Mouse (Mus musculus) heart, adult 2 months (tissue): ENCODE data around the gene Gm17268. TPM values are rescaled to one million over a fixed set of nuclear protein-coding genes. Genes with fewer than 3 reads are reported as not detected.

Experiments used
- DNase-seq, 2 experiments: peaks; one replicate each; pipeline ENCODE4 v3.0.0; 2021
- H3K27ac ChIP-seq: fragments of 200-600 bp; 2 replicates; pipeline ENCODE4 v1.8.1; 2022
- H3K27me3 ChIP-seq: fragments of 200-500 bp; 2 replicates; pipeline ENCODE4 v1.6.1; 2012; ENCODE audit warnings: mild to moderate bottlenecking, low read length, inconsistent platforms, mixed read lengths; ENCODE audit not compliant: control insufficient read depth, insufficient read depth
- H3K36me3 ChIP-seq: fragments of 200-500 bp; 2 replicates; pipeline ENCODE4 v1.6.1; 2012; ENCODE audit warnings: low read length, inconsistent platforms; ENCODE audit not compliant: control insufficient read depth, insufficient read depth
- H3K4me1 ChIP-seq: fragments of 200-500 bp; 2 replicates; pipeline ENCODE4 v1.6.1; 2011; ENCODE audit warnings: low read length; ENCODE audit not compliant: control insufficient read depth, insufficient read depth
- H3K4me3 ChIP-seq: fragments of 200-600 bp; 2 replicates; pipeline ENCODE4 v1.8.1; 2022
- H3K79me2 ChIP-seq: fragments of 200-500 bp; replicated peaks from 2 replicates; pipeline ENCODE4 v1.6.1; 2012; ENCODE audit warnings: mild to moderate bottlenecking, inconsistent platforms, low read length, moderate library complexity, mixed read lengths; ENCODE audit not compliant: control insufficient read depth, insufficient read depth
- H3K9ac ChIP-seq: fragments of 200-500 bp; 2 replicates; pipeline ENCODE4 v1.6.1; 2012; ENCODE audit warnings: low read depth, mild to moderate bottlenecking, control low read depth, inconsistent platforms, low read length, mixed read lengths
- CTCF ChIP-seq: fragments of 200-600 bp; IDR thresholded peaks from 2 replicates; pipeline ENCODE4 v1.8.1; 2022; ENCODE audit warnings: antibody characterized with exemption, mild to moderate bottlenecking, moderate library complexity
- EP300 ChIP-seq: fragments of 200-500 bp; IDR thresholded peaks from 2 replicates; pipeline ENCODE4 v1.6.1; 2011; ENCODE audit warnings: low read depth, low read length, control low read depth; ENCODE audit not compliant: insufficient read depth
- POLR2A ChIP-seq: fragments of 200-500 bp; IDR thresholded peaks from 2 replicates; pipeline ENCODE4 v1.6.1; 2011; ENCODE audit warnings: mild to moderate bottlenecking, low read depth, low read length, control low read depth; ENCODE audit not compliant: insufficient read depth
- WGBS: fragments of 180-500 bp; shearing (Covaris S2); methylation state at CpG from one replicate; pipeline ENCODE4 v1.1.7; 2018; 5-methylcytosine and 5-hydroxymethylcytosine counted together
- intact Hi-C: fragments of 180-260 bp; cut with DNase I; formaldehyde crosslinking; loops from one replicate; pipeline ENCODE4 v1.15.1; 2025
- polyA plus RNA-seq: library from polyadenylated mRNA; depleted of rRNA; stranded (reverse); fragments of >200 nt; gene quantifications from 2 replicates; pipeline ENCODE4 v1.2.3, GENCODE M21; 2012
- total RNA-seq, 2 experiments: library from RNA; stranded (reverse); gene quantifications; 2 replicates each; pipeline ENCODE4 v1.2.3; 2021

Gm17268 gene
- total and polyA plus RNA-seq, 3 experiments, result not detected

DNA sequence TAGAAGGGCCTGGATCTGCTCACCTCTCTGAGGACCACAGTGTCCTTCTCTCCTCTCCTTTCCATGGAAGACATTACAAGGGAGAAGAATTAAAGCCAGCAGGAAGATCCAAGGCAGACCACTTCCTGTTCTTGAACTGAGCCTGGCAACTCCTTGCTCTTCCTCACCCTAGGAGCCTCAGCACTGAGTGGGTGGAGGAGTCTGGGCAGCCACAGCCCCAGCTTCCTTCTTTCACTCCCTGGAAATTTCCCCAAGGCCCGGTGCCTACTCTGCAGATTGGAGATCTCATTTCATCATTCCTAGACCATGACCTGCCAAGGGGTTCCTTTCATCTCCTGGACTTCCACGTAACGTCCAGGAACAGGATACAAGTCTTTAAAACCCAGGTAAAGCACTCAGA, 34.6 kb upstream of the Gm17268 start:
- no peak for DNase-seq
- Histone ChIP-seq H3K4me1 (no peaks in the 10 kb centered on the region), H3K4me3 (no peak overlapping the region), H3K9ac (no peak overlapping the region), H3K27ac (no peak overlapping the region), H3K79me2 (no peaks in the 10 kb centered on the region), H3K36me3 (no peaks in the 10 kb centered on the region), H3K27me3 (no peaks in the 10 kb centered on the region)
- no peak for TF ChIP-seq EP300
- no peak for TF ChIP-seq CTCF
- no peak for TF ChIP-seq POLR2A
- WGBS, result 47% methylated on average over 3 of the region's 3 CpGs
- intact Hi-C loops, result no loop called here

DNA sequence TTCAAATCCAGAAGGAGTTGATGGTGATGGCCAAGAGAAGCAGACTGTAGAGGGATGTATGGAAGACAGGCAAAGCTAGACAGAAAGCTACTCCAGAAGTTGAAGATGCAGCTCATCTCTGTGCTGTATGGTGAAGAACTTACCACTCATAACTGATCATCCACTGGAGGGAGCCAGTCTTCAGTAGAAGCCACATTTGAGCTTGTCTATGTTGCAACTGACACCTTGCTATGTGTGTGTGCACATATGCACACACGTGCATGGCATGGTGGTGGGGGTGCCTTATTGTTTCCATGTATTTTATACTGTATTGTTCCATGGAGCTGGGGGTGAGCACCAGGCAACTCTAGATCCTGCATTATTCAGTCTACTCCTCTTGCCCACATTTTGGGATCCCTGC, 34.0 kb upstream of the Gm17268 start:
- WGBS, result 86% methylated on average over 1 of the region's 1 CpGs
- no peak for DNase-seq
- no peak for TF ChIP-seq EP300
- no peak for TF ChIP-seq POLR2A
- peak; percentile 14; the same call in 1 of the 2 replicates for TF ChIP-seq CTCF
- Histone ChIP-seq H3K79me2 (no peaks in the 10 kb centered on the region), H3K27me3 (no peaks in the 10 kb centered on the region), H3K36me3 (no peaks in the 10 kb centered on the region), H3K9ac (no peak overlapping the region), H3K4me1 (no peaks in the 10 kb centered on the region), H3K27ac (no peak overlapping the region), H3K4me3 (no peak overlapping the region)
- intact Hi-C loops, result no loop called here

DNA sequence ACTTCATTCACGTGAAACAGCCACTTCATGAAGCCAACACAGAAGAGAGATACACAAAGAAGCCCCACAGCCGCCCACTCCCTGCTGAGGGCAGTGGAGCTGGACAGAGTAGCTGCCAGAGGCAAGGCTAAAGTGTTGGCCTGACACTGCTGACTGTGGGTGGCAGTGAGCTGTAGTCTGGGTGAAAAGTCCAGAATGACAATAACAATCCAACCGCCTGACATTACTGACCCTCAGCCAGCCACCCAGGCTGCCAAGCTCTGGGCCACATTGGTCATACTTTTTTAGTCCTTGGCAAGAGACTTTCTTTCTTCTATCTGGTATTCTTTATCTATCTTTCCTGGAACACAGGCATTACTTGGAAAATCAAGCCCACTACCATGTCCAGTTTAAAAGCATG, 32.7 kb upstream of the Gm17268 start:
- no peaks in the 10 kb centered on the region for H3K79me2 ChIP-seq
- no peaks in the 10 kb centered on the region for H3K4me1 ChIP-seq
- no peak overlapping the region for H3K4me3 ChIP-seq
- H3K9ac ChIP-seq, result no peak overlapping the region
- H3K36me3 ChIP-seq, result no peaks in the 10 kb centered on the region
- 67% methylated on average over 3 of the region's 3 CpGs for WGBS
- intact Hi-C loops, result no loop called here
- peak in 1 of 2 experiments; percentile 24 for DNase-seq
- TF ChIP-seq POLR2A (no peak), CTCF (no peak), EP300 (no peak)
- no peaks in the 10 kb centered on the region for H3K27me3 ChIP-seq
- no peak overlapping the region for H3K27ac ChIP-seq

DNA sequence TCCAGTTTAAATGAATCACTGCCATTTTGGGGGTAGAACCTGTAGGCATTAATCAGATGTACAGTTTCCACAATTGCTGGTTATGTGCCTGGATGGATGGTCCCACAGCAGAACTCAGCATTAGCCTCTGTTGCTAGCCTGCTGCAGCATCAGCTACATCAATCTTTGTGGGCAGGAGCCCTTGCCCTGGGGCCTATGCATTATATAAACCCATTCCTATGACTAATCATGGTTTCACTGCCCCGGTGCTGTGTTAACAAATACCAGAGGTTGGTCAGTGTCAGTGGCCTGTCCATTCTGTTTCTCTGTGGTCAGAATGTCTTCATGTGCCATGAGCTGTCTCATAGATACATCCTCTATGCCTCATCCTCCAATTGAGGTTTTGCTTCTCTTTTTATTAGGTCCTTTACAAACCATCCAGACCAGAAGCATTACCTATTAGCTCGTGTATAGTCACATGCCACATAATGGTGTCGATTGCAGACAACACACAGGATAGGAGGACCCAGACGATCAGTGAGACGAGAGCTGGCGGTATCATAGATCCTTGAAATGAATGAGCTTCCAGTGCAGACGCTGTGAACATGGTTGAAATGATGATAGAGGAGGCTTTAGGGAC, 28.7 kb upstream of the Gm17268 start:
- no peak for DNase-seq
- Histone ChIP-seq H3K4me1 (peaks cover 3% of the 10 kb centered on the region; the same call in 1 of the 2 replicates), H3K4me3 (no peak overlapping the region), H3K36me3 (no peaks in the 10 kb centered on the region), H3K79me2 (no peaks in the 10 kb centered on the region), H3K27me3 (no peaks in the 10 kb centered on the region), H3K27ac (no peak overlapping the region), H3K9ac (no peak overlapping the region)
- 75% methylated on average over 7 of the region's 7 CpGs for WGBS
- intact Hi-C loops, result no loop called here
- no peak for TF ChIP-seq POLR2A
- TF ChIP-seq EP300, result no peak
- no peak for TF ChIP-seq CTCF

DNA sequence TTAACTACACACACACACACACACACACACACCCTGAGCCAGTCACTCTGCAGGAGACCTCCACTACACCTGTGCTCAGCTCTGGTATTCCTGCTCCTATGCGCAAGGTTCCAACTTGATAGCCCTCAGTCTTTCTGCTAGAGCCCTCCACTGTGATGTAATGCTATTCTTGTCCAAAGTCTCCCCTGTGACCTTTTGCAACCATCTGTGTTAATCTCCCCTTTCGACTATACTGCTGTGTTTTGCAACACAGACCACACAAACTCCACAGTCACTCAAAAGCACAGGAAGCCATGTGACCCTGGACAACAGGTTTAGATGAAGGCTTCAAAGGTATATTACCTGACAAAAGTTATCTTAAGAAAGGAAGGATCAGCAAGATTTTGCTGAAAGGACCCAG, 25.1 kb upstream of the Gm17268 start:
- Histone ChIP-seq H3K27ac (no peak overlapping the region), H3K36me3 (no peaks in the 10 kb centered on the region), H3K4me1 (peaks cover 3% of the 10 kb centered on the region; the same call in 1 of the 2 replicates), H3K79me2 (no peaks in the 10 kb centered on the region), H3K27me3 (no peaks in the 10 kb centered on the region), H3K4me3 (no peak overlapping the region), H3K9ac (no peak overlapping the region)
- DNase-seq, result no peak
- intact Hi-C loops, result no loop called here
- TF ChIP-seq CTCF (no peak), POLR2A (no peak), EP300 (no peak)
- 67% methylated on average over 2 of the region's 2 CpGs for WGBS

DNA sequence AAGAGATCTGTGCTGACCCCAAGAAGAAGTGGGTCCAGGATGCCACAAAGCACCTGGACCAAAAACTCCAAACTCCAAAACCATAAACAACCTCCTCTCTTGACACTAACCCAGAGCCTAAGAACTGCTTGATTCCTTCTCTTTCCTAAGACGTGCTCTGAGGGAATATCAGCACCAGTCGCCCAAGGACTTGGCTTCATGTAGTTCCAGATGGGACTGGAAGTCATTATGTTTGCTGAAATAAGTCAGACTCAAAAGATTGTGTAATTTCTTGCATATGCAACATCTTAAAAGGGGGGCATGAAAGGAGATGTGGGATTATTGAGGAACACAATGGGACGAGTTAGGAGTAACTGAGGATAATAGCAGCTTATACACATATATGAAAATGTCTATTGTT, 23.9 kb upstream of the Gm17268 start:
- intact Hi-C loops, result no loop called here
- 69% methylated on average over 3 of the region's 3 CpGs for WGBS
- H3K4me1 ChIP-seq, result peaks cover 3% of the 10 kb centered on the region; the same call in 1 of the 2 replicates
- no peaks in the 10 kb centered on the region for H3K79me2 ChIP-seq
- TF ChIP-seq POLR2A (peak; percentile 28; the same call in 1 of the 2 replicates), EP300 (no peak)
- no peaks in the 10 kb centered on the region for H3K36me3 ChIP-seq
- H3K27me3 ChIP-seq, result no peaks in the 10 kb centered on the region
- no peak overlapping the region for H3K4me3 ChIP-seq
- H3K27ac ChIP-seq, result peak overlapping the region; percentile 23; the same call in 1 of the 2 replicates
- H3K9ac ChIP-seq, result no peak overlapping the region
- DNase-seq, result no peak

- Histone ChIP-seq H3K4me3 (no peak within 1 kb of the TSS), H3K27ac (no peak within 1 kb of the TSS), H3K4me1 (no peaks in the 10 kb centered on the region; the same call in 1 of the 2 replicates), H3K36me3 (no peaks in the 10 kb centered on the region), H3K27me3 (no peaks in the 10 kb centered on the region), H3K9ac (no peak within 1 kb of the TSS), H3K79me2 (no peaks in the 10 kb centered on the region)
- DNase-seq, result no peak
- TF ChIP-seq EP300 (no peak), CTCF (no peak), POLR2A (no peak)
- 62% methylated on average over 6 of the region's 6 CpGs for WGBS
- intact Hi-C loops, result no loop called here
These were observed 19.3 kb upstream of the Gm17268 start, which contains the start of gene Ccl11 for GRCm38 (mm10) chr11:82057646-82058045. TSS of gene Ccl11 (plus strand) at chr11:82057823.
